Mouse (Mus musculus) thymus, adult 2 months (tissue): ENCODE measurements at regions not wholly inside any gene's neighbourhood (a gene's known extent, or its start where the extent isn't known, plus 50 kb on each side); places are given as distances from the start of the nearest gene placed in this dataset.
A peak's percentile ranks its signal among the peaks of the same experiment; 100 is the strongest.

Experiments
- DNase-seq: peaks from one replicate; pipeline ENCODE4 v3.0.0; 2021
- H3K27ac ChIP-seq: fragments of 200-500 bp; 2 replicates; pipeline ENCODE4 v1.5.1; 2012; ENCODE audit warnings: low read length, control low read depth; ENCODE audit not compliant: control insufficient read depth, insufficient read depth
- H3K27me3 ChIP-seq: fragments of 200-500 bp; 2 replicates; pipeline ENCODE4 v1.6.1; 2012; ENCODE audit warnings: mild to moderate bottlenecking, low read length, moderate library complexity, mixed read lengths; ENCODE audit not compliant: control insufficient read depth, insufficient read depth
- H3K36me3 ChIP-seq: fragments of 200-500 bp; 2 replicates; pipeline ENCODE4 v1.6.1; 2012; ENCODE audit warnings: mild to moderate bottlenecking, low read length, moderate library complexity; ENCODE audit not compliant: control insufficient read depth, insufficient read depth
- H3K4me1 ChIP-seq: fragments of 200-500 bp; replicated peaks from 2 replicates; pipeline ENCODE4 v1.6.1; 2012; ENCODE audit warnings: low read length; ENCODE audit not compliant: control insufficient read depth, insufficient read depth
- H3K4me3 ChIP-seq: fragments of 200-500 bp; 2 replicates; pipeline ENCODE4 v1.5.1; 2012; ENCODE audit warnings: mild to moderate bottlenecking, low read length, control low read depth, moderate library complexity; ENCODE audit not compliant: control insufficient read depth, insufficient read depth
- CTCF ChIP-seq: fragments of 200-500 bp; IDR thresholded peaks from 2 replicates; pipeline ENCODE4 v1.5.1; 2012; ENCODE audit warnings: mild to moderate bottlenecking, control low read depth, low read length, moderate library complexity, borderline replicate concordance; ENCODE audit not compliant: control insufficient read depth, poor library complexity, insufficient read depth; ENCODE audit errors: extremely low read depth
- POLR2A ChIP-seq: fragments of 200-500 bp; IDR thresholded peaks from 2 replicates; pipeline ENCODE4 v1.6.1; 2012; ENCODE audit warnings: mild to moderate bottlenecking, low read length, control low read depth, moderate library complexity; ENCODE audit not compliant: control insufficient read depth, poor library complexity, insufficient read depth; ENCODE audit errors: extremely low read depth
- WGBS: fragments of 180-500 bp; shearing (Covaris S2); methylation state at CpG from one replicate; pipeline ENCODE4 v1.1.7; 2018; 5-methylcytosine and 5-hydroxymethylcytosine counted together

DNA sequence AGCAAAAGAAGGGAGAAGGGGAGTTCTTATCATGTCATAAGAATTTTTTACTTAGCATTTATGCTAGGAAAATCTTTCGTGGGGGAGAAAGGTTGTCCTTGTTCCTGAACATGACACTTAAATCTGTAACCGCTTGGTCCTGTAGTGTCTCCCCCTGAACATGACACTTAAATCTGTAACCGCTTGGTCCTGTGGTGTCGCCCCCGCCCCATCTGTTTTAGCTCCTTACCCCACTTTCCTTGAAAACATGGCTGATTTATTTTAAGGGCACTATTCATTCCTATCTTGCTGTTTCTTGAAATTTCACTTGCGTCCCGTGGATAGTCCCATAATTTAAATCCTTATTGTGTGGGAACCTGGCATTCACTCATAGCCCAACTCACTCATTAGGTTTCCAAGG, 82.2 kb downstream of the Rap2a start:
- Histone ChIP-seq H3K27ac (no peak overlapping the region), H3K36me3 (no peaks in the 10 kb centered on the region)
- WGBS = 94% methylated on average over 7 of the region's 7 CpGs

DNA sequence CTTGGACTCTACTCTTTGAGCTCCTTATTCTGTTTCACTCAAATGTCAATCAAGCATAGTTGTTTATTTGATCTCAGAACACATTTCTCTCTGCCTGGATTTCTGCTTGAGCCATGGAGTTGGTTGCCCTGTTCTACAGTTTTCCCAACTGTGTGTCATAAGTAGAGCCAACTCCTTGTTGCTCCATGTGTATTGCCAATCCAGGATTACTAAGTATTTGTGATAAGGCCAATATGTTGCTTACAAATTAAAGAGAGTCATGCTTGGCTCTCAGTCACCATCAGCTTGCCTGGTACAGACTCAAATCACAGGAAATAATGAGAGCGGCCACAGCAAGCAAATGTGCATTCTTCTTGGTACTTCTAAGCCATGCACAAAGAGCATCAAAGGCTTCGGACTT, 82.7 kb downstream of the Rap2a start:
- no peaks in the 10 kb centered on the region for H3K27me3 ChIP-seq
- H3K4me1 ChIP-seq = no peaks in the 10 kb centered on the region
- no peak for TF ChIP-seq CTCF
- no peak for TF ChIP-seq POLR2A
- H3K4me3 ChIP-seq = no peak overlapping the region
- WGBS = 94% methylated on average over 2 of the region's 2 CpGs
- no peak overlapping the region for H3K27ac ChIP-seq
- DNase-seq = no peak
- no peaks in the 10 kb centered on the region for H3K36me3 ChIP-seq

More for the DNA sequence above, 82.2 kb downstream of the Rap2a start:
- no peaks in the 10 kb centered on the region for H3K4me1 ChIP-seq
- no peaks in the 10 kb centered on the region for H3K27me3 ChIP-seq
- TF ChIP-seq POLR2A (no peak), CTCF (no peak)
- no peak for DNase-seq
- no peak overlapping the region for H3K4me3 ChIP-seq

DNA sequence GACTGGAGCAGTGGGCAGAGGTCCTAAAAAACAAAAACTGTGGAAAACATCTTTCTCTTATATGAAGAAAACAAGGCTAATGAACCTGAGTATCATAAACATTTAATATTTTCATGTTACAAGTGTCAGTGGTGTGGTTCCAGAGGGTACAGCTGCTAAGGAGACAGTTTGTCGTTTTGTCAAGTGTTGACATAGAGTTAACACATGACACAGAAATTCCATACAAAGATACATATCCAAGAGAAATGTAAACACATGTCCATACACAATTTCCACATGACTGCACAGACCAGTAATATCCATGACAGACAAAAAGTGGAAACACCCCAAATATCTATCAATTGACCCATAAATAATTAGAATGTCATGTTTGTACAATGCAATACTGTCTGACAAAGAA, 88.7 kb downstream of the Rap2a start:
- 95% methylated on average over 1 of the region's 1 CpGs for WGBS
- Histone ChIP-seq H3K27me3 (no peaks in the 10 kb centered on the region), H3K4me3 (no peak overlapping the region), H3K4me1 (peaks cover 4% of the 10 kb centered on the region), H3K36me3 (no peaks in the 10 kb centered on the region), H3K27ac (no peak overlapping the region)
- no peak for DNase-seq
- TF ChIP-seq POLR2A = no peak
- no peak for TF ChIP-seq CTCF

DNA sequence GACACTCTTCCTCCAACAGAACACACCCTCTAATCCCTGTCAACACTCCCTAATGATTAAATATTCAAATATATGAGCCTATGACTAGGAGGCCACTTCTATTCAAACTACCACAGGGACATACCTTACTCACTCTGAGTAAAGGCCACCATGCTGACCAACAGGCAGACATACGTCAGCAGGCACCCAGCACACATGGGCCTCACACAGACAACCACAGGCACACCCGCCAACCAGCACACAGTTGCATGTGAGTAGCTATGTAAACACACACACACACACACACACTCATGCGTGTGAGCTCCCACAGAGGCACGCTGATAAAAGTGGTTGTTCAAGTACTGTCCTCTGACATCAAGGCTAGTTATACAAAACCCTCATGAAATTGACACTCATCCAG, 89.8 kb downstream of the Rap2a start:
- Histone ChIP-seq H3K4me3 (no peak overlapping the region), H3K4me1 (peaks cover 12% of the 10 kb centered on the region), H3K27me3 (no peaks in the 10 kb centered on the region), H3K27ac (no peak overlapping the region), H3K36me3 (no peaks in the 10 kb centered on the region)
- DNase-seq = no peak
- 95% methylated on average over 4 of the region's 4 CpGs for WGBS
- TF ChIP-seq CTCF = no peak
- no peak for TF ChIP-seq POLR2A

DNA sequence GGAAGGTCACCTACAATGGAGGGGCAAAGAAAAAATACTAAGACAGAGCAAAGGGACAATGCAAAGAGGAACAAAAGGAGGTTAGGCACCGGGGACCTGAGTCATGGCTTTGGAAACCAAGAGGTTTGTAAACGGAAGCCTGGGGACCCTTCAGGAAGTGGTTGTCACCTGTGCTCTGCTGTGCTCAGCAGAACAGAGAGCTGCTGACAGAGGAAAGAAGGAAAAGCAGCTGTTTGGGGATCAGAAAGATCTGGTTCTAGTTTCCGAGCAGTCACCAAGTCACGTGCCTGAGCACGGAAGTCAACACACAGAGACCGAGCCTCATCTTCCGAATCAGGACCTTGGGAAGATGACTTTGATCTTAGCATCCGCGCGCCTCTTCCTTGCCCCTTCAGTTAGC, 94.0 kb downstream of the Rap2a start:
- Histone ChIP-seq H3K4me3 (peak overlapping the region; percentile 14), H3K27ac (peak overlapping the region; percentile 89), H3K27me3 (no peaks in the 10 kb centered on the region), H3K36me3 (no peaks in the 10 kb centered on the region), H3K4me1 (peaks cover 12% of the 10 kb centered on the region)
- 2% methylated on average over 10 of the region's 10 CpGs for WGBS
- DNase-seq = peak; percentile 41
- no peak for TF ChIP-seq POLR2A
- no peak for TF ChIP-seq CTCF

DNA sequence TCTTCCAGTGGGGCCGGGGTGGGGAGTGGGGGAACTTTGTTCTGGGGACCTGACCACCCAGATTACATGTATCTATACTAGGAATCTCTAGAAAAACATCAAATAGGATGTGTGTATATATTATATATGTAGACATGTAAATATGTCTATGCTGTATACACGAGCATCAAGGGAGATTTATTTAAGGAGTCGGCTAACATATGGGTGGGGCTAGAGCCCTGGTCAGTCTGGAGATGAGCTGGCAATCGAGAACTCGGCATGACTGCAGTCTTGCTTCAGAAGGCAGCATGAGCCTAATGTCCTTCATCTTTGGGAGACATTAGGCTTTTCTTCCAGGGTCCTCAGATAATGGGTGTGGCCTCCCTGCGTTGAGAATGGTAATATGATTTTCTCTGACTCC, 97.0 kb downstream of the Rap2a start:
- no peak for DNase-seq
- H3K27ac ChIP-seq = no peak overlapping the region
- no peaks in the 10 kb centered on the region for H3K27me3 ChIP-seq
- no peak overlapping the region for H3K4me3 ChIP-seq
- peaks cover 12% of the 10 kb centered on the region for H3K4me1 ChIP-seq
- WGBS = 92% methylated on average over 6 of the region's 6 CpGs
- TF ChIP-seq CTCF (no peak), POLR2A (no peak)
- no peaks in the 10 kb centered on the region for H3K36me3 ChIP-seq

DNA sequence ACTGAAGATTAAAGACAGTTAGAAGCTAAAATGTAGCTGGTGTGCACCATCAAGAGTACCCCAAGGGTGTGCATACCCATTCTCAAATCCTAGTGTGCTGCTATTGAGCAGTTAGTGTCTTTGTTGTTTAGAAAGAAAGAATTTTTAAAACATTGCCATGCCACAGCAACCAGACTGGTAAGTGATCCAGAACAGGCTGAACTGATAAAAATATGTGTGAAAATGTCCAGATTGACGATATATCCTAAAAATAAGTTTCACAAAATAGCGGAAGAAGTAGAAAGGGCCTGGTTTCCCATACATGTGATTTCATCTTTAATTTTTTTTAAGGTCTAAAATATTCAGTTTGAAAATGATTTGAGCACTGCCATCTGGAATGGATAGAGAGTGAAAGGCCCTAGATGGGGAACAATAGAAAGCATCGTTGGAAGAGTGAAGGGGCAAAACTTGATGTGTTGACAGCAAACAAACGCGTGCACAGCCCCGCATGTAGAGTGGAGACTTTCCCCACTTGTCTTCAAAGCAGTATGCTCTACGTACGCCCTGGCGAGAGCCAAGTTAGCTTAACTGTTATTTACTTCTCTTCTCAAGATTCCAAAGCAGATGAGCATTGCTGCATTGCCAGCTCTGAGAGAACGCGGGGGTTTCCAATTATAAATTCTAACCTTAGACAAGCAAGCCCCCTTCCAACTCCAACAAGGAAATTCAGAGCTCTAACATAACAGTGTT, 100.3 kb downstream of the Rap2a start:
- Histone ChIP-seq H3K4me1 (no peaks in the 10 kb centered on the region), H3K4me3 (no peak overlapping the region), H3K27ac (no peak overlapping the region), H3K36me3 (no peaks in the 10 kb centered on the region), H3K27me3 (no peaks in the 10 kb centered on the region)
- DNase-seq = no peak
- 96% methylated on average over 11 of the region's 11 CpGs for WGBS
- TF ChIP-seq CTCF = no peak
- no peak for TF ChIP-seq POLR2A
